Mouse (Mus musculus) erythroid progenitor cell, adult 5-6 weeks (primary cell): ENCODE data around the gene Miga2. TPM values are rescaled to one million over a fixed set of nuclear protein-coding genes. Genes with fewer than 3 reads are reported as not detected.
A peak's percentile ranks its signal among the peaks of the same experiment; 100 is the strongest.
"Not testable (repeated sequence)": the region's sequence is repeated elsewhere in the genome, so short reads cannot be mapped to it uniquely, and the experiment has no call there.

Experiments
- ATAC-seq: replicated peaks from 2 replicates; pipeline ENCODE4 v1.8.0; 2016; ENCODE audit warnings: moderate number of reproducible peaks, mild to moderate bottlenecking, moderate TSS enrichment, inconsistent platforms; ENCODE audit not compliant: poor library complexity, low FRiP score, severe bottlenecking
- total RNA-seq, 2 experiments: library from RNA; stranded (forward) in 1 of 2; stranded (reverse) in 1 of 2; fragments of 150-400 nt in 1 of 2; fragments of 186-747, 209-891 nt in 1 of 2; gene quantifications; 2 replicates each; pipeline versions ENCODE4 v1.2.3 to v1.2.4; 2015 to 2017; ENCODE audit warnings: low replicate concordance in 2 of 2

Miga2 gene
- total RNA-seq, 2 experiments from 2014 or later: 3.8 to 12.4 TPM

GRCm38 (mm10) chr2:30415936-30416648 is 52.1 kb downstream of the Miga2 start, which contains the start of gene Ptpa:
Gene Ptpa (plus strand): TSS chr2:30416039.
- peak; percentile 71 for ATAC-seq

- no peak for ATAC-seq
Measured at GRCm38 (mm10) chr2:30416649-30416965, 52.6 kb downstream of the Miga2 start.

- not testable (repeated sequence) for ATAC-seq
Measured at GRCm38 (mm10) chr2:30417154-30417553, 53.1 kb downstream of the Miga2 start.

GRCm38 (mm10) chr2:30417595-30418165 is 53.6 kb downstream of the Miga2 start:
- peak; percentile 55 for ATAC-seq

GRCm38 (mm10) chr2:30418259-30418658 is 54.2 kb downstream of the Miga2 start:
- ATAC-seq: no peak

- no peak for ATAC-seq
Measured at GRCm38 (mm10) chr2:30419112-30419511, 55.1 kb downstream of the Miga2 start.

GRCm38 (mm10) chr2:30421432-30421831 is 57.4 kb downstream of the Miga2 start:
- ATAC-seq: no peak

GRCm38 (mm10) chr2:30429156-30429555 is 65.1 kb downstream of the Miga2 start:
- 0 out of 2 replicates have a peak, but pooled peaks have one; percentile 27 for ATAC-seq

Other genes starting within 250 kb of the Miga2 start
- 10.9 and 27.4 TPM in 2 replicates for gene Zer1, start 239.6 kb upstream of the Miga2 start, total RNA-seq (2015; ENCODE audit: low replicate concordance)
- gene Zer1, start 239.6 kb upstream of the Miga2 start, total RNA-seq (2017; ENCODE audit: low replicate concordance): 6.7 and 11.7 TPM in 2 replicates
- gene Tbc1d13, start 230.5 kb upstream of the Miga2 start, total RNA-seq (2015; ENCODE audit: low replicate concordance): 4.7 and 9.2 TPM in 2 replicates
- gene Tbc1d13, start 230.5 kb upstream of the Miga2 start, total RNA-seq (2017; ENCODE audit: low replicate concordance): 4.8 and 13.2 TPM in 2 replicates
- gene Endog, start 192.7 kb upstream of the Miga2 start, total RNA-seq (2015; ENCODE audit: low replicate concordance): not detected in 2 replicates
- gene Endog, start 192.7 kb upstream of the Miga2 start, total RNA-seq (2017; ENCODE audit: low replicate concordance): 1.7 TPM in 1 of 2 replicates, not detected in the other
- 2.9 and 10.5 TPM in 2 replicates for gene Spout1, start 185.8 kb upstream of the Miga2 start, total RNA-seq (2015; ENCODE audit: low replicate concordance)
- gene Spout1, start 185.8 kb upstream of the Miga2 start, total RNA-seq (2017; ENCODE audit: low replicate concordance): 3.5 and 7.6 TPM in 2 replicates
- gene Kyat1, start 158.4 kb upstream of the Miga2 start, total RNA-seq (2015; ENCODE audit: low replicate concordance): 3.2 TPM in 1 of 2 replicates, not detected in the other
- 1.8 and 2.3 TPM in 2 replicates for gene Kyat1, start 158.4 kb upstream of the Miga2 start, total RNA-seq (2017; ENCODE audit: low replicate concordance)
- 9.6 and 11.9 TPM in 2 replicates for gene Lrrc8a, start 126.5 kb upstream of the Miga2 start, total RNA-seq (2015; ENCODE audit: low replicate concordance)
- gene Lrrc8a, start 126.5 kb upstream of the Miga2 start, total RNA-seq (2017; ENCODE audit: low replicate concordance): 6.9 and 10.7 TPM in 2 replicates
- not detected in 2 replicates for gene Gm28035, start 123.7 kb upstream of the Miga2 start, total RNA-seq (2015; ENCODE audit: low replicate concordance)
- gene Gm28035, start 123.7 kb upstream of the Miga2 start, total RNA-seq (2017; ENCODE audit: low replicate concordance): 0.13 TPM in 1 of 2 replicates, not detected in the other
- 6.1 and 11.3 TPM in 2 replicates for gene Phyhd1, start 98.0 kb upstream of the Miga2 start, total RNA-seq (2015; ENCODE audit: low replicate concordance)
- 2.8 and 9.6 TPM in 2 replicates for gene Phyhd1, start 98.0 kb upstream of the Miga2 start, total RNA-seq (2017; ENCODE audit: low replicate concordance)
- gene Gm28038, start 83.2 kb upstream of the Miga2 start, total RNA-seq (2015; ENCODE audit: low replicate concordance): not detected in 2 replicates
- gene Gm28038, start 83.2 kb upstream of the Miga2 start, total RNA-seq (2017; ENCODE audit: low replicate concordance): not detected in 2 replicates
- gene Dolk, start 77.9 kb upstream of the Miga2 start, total RNA-seq (2015; ENCODE audit: low replicate concordance): 1.3 TPM in 1 of 2 replicates, not detected in the other
- 1.0 TPM in 1 of 2 replicates, not detected in the other for gene Dolk, start 77.9 kb upstream of the Miga2 start, total RNA-seq (2017; ENCODE audit: low replicate concordance)
- gene Nup188, start 77.8 kb upstream of the Miga2 start, total RNA-seq (2015; ENCODE audit: low replicate concordance): 15.5 and 19.3 TPM in 2 replicates
- 12.1 and 13.9 TPM in 2 replicates for gene Nup188, start 77.8 kb upstream of the Miga2 start, total RNA-seq (2017; ENCODE audit: low replicate concordance)
- 6.5 and 8.4 TPM in 2 replicates for gene Sh3glb2, start 4.9 kb upstream of the Miga2 start, total RNA-seq (2015; ENCODE audit: low replicate concordance)
- gene Sh3glb2, start 4.9 kb upstream of the Miga2 start, total RNA-seq (2017; ENCODE audit: low replicate concordance): 5.4 and 10.8 TPM in 2 replicates
- gene Dolpp1, start 28.0 kb downstream of the Miga2 start, total RNA-seq (2015; ENCODE audit: low replicate concordance): 4.6 and 14.1 TPM in 2 replicates
- gene Dolpp1, start 28.0 kb downstream of the Miga2 start, total RNA-seq (2017; ENCODE audit: low replicate concordance): 5.4 and 20.9 TPM in 2 replicates
- gene Crat, start 51.6 kb downstream of the Miga2 start, total RNA-seq (2015; ENCODE audit: low replicate concordance): 80.9 and 111 TPM in 2 replicates
- gene Crat, start 51.6 kb downstream of the Miga2 start, total RNA-seq (2017; ENCODE audit: low replicate concordance): 33.9 and 79.7 TPM in 2 replicates
- 118 and 151 TPM in 2 replicates for gene Ptpa, start 51.8 kb downstream of the Miga2 start, total RNA-seq (2015; ENCODE audit: low replicate concordance)
- gene Ptpa, start 51.8 kb downstream of the Miga2 start, total RNA-seq (2017; ENCODE audit: low replicate concordance): 103 and 168 TPM in 2 replicates
- gene Ier5l, start 110.0 kb downstream of the Miga2 start, total RNA-seq (2015; ENCODE audit: low replicate concordance): not detected in 2 replicates
- 0.51 TPM in 1 of 2 replicates, not detected in the other for gene Ier5l, start 110.0 kb downstream of the Miga2 start, total RNA-seq (2017; ENCODE audit: low replicate concordance)
- not detected in 2 replicates for gene Cstad, start 230.8 kb downstream of the Miga2 start, total RNA-seq (2015; ENCODE audit: low replicate concordance)
- gene Cstad, start 230.8 kb downstream of the Miga2 start, total RNA-seq (2017; ENCODE audit: low replicate concordance): not detected in 2 replicates